Mouse (Mus musculus): ENCODE results near the gene Lyzl4.

DNA sequence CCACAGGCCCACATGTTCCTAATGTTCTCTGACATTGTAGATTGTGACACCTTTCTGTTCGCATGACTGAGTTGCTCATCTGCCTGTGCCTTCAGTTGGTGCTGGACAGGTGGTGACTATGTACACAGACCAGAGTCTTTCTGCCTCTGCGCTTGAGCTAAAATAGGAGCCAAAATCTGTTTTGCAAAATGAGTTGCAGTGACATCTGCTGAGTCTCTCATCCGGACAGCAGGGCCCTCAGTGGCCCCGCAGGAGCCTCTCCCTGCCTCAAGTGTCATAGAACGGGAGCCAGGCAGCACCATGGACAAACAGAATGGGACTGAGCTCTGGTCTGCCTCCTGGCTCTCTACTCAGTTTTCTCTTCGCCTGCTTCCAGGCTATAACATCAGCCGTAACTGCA lies 17.9 kb upstream of the Lyzl4 start:
- no peak for TF ChIP-seq CTCF (IDR thresholded peaks at IDR 0.05; ENCODE audit: low read depth, low read length)
- TF ChIP-seq POLR2A (IDR thresholded peaks at IDR 0.05; ENCODE audit: extremely low read depth, insufficient read depth, low read length), result no peak
